Mouse (Mus musculus) heart, postnatal 0 days (tissue): ENCODE results near the gene Cd2.

Source experiments
- CTCF ChIP-seq: IDR thresholded peaks from 2 replicates; pipeline ENCODE4 v1.5.1; 2016; ENCODE audit warnings: antibody characterized with exemption, control low read depth, low read depth
- EP300 ChIP-seq: IDR thresholded peaks from 2 replicates; pipeline ENCODE4 v1.6.1; 2016; ENCODE audit warnings: antibody characterized with exemption, low read depth

- TF ChIP-seq CTCF = no peak
- no peak for TF ChIP-seq EP300
Measured at GRCm38 (mm10) chr3:101294487-101295365, 7.0 kb upstream of the Cd2 start.
